Mouse (Mus musculus) forebrain, embryonic 11.5 days (tissue): ENCODE results near the gene Spink8. TPM values are rescaled to one million over a fixed set of nuclear protein-coding genes. Genes with fewer than 3 reads are reported as not detected.
"Not testable (repeated sequence)": the region's sequence is repeated elsewhere in the genome, so short reads cannot be mapped to it uniquely, and the experiment has no call there.

Experiments used
- ATAC-seq: fragments of 200-750 bp; cut with Nextera tagmentation; replicated peaks from 2 replicates; pipeline ENCODE4 v1.8.0; 2017; ENCODE audit warnings: moderate TSS enrichment; ENCODE audit not compliant: low FRiP score
- DNase-seq: peaks from one replicate; pipeline ENCODE4 v3.0.0-alpha.2; 2017; ENCODE audit warnings: low spot score
- H3K27ac ChIP-seq: fragments of 300-500 bp; sonication (generic); 2 replicates; pipeline ENCODE4 v1.5.1; 2014; ENCODE audit warnings: low read depth, low read length
- H3K27me3 ChIP-seq: fragments of 300-500 bp; sonication (generic); 2 replicates; pipeline ENCODE4 v1.6.1; 2014; ENCODE audit warnings: mild to moderate bottlenecking, low read length, mixed read lengths; ENCODE audit not compliant: control insufficient read depth, insufficient read depth
- H3K36me3 ChIP-seq: fragments of 300-500 bp; sonication (generic); 2 replicates; pipeline ENCODE4 v1.6.1; 2014; ENCODE audit warnings: mild to moderate bottlenecking, low read length, moderate library complexity, mixed read lengths; ENCODE audit not compliant: control insufficient read depth, insufficient read depth
- H3K4me1 ChIP-seq: fragments of 300-500 bp; sonication (generic); replicated peaks from 2 replicates; pipeline ENCODE4 v1.6.1; 2014; ENCODE audit warnings: low read length, mixed read lengths; ENCODE audit not compliant: control insufficient read depth, insufficient read depth
- H3K4me2 ChIP-seq: fragments of 300-500 bp; sonication (generic); 2 replicates; pipeline ENCODE4 v1.6.1; 2014; ENCODE audit warnings: low read depth, mild to moderate bottlenecking, low read length, moderate library complexity, mixed read lengths; ENCODE audit not compliant: severe bottlenecking
- H3K4me3 ChIP-seq: fragments of 300-500 bp; sonication (generic); 2 replicates; pipeline ENCODE4 v1.5.1; 2014; ENCODE audit warnings: low read depth, low read length
- H3K9ac ChIP-seq: fragments of 300-500 bp; sonication (generic); 2 replicates; pipeline ENCODE4 v1.6.1; 2014; ENCODE audit warnings: low read length
- H3K9me3 ChIP-seq: fragments of 300-500 bp; sonication (generic); 2 replicates; pipeline ENCODE4 v1.6.1; 2016; ENCODE audit warnings: low read length, mixed read lengths; ENCODE audit not compliant: control insufficient read depth
- WGBS: fragments of 180-500 bp; shearing (Covaris S2); extraction: QIAGEN DNeasy Blood & Tissue Kit; methylation state at CpG from one replicate; pipeline ENCODE4 v1.1.7; 2014; 5-methylcytosine and 5-hydroxymethylcytosine counted together
- polyA plus RNA-seq: library from polyadenylated mRNA; unstranded; fragments of >200 nt; fragmentation: Nextera tagmentation; extraction: Ambion mirVana; gene quantifications from 2 replicates; pipeline ENCODE4 v1.2.1, GENCODE M21; 2014

The Spink8 gene
- polyA plus RNA-seq: not detected in 2 replicates

DNA sequence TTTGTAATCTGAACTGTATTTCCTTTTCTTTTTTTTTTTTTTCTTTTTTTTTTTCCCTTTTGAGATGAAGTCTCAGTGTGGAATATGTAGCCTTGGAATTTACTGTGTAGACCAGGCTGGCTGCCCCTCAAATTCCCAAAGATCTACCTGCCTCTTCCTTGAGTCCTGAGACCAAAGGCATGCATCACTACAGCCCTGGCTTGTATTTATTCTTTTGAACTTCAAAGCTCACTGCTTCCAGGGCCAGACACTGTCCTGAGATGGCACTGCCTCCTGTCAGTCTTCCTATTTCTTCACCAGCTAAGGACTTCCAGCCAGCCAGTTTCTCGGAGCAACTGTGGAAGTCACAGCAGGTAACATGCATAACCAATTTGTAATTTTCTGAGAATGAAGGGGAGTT is at the start of gene Spink8:
TSS of gene Spink8 (plus strand) at position 301 of the 400 bp plus-strand sequence.
- no peaks in the 10 kb centered on the region for H3K4me1 ChIP-seq
- no peak within 1 kb of the TSS for H3K4me2 ChIP-seq
- no peaks in the 10 kb centered on the region for H3K9me3 ChIP-seq
- DNase-seq: no peak
- H3K9ac ChIP-seq: no peak within 1 kb of the TSS
- no peaks in the 10 kb centered on the region for H3K27me3 ChIP-seq
- 80% methylated on average over 1 of the region's 1 CpGs for WGBS
- H3K27ac ChIP-seq: no peak within 1 kb of the TSS
- no peaks in the 10 kb centered on the region for H3K36me3 ChIP-seq
- no peak for ATAC-seq
- H3K4me3 ChIP-seq: no peak within 1 kb of the TSS

DNA sequence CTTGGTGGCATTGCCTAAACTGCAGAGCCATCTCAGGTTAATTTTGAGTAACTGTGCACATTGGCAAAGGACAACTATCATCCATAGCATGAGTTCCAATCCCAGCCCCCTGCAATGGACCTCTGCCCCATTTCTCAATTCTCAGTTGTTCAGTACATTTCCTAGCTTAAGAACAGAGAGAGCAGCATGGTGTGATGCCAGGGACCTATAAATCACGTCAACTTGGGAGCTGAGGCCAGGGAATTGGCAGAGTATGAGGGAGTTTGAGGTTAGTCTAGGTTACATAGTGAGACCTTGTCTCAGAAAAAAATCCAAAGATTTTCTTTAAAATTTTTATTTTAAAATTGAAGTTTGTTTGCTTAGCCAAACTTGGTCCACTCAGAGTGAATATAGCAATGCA is 45.2 kb upstream of the Spink8 start:
- not testable (repeated sequence) for H3K4me3 ChIP-seq, H3K36me3 ChIP-seq, H3K9ac ChIP-seq, H3K4me1 ChIP-seq, H3K27ac ChIP-seq, DNase-seq, H3K4me2 ChIP-seq, ATAC-seq, H3K9me3 ChIP-seq, H3K27me3 ChIP-seq
- WGBS: 85% methylated on average over 1 of the region's 1 CpGs

DNA sequence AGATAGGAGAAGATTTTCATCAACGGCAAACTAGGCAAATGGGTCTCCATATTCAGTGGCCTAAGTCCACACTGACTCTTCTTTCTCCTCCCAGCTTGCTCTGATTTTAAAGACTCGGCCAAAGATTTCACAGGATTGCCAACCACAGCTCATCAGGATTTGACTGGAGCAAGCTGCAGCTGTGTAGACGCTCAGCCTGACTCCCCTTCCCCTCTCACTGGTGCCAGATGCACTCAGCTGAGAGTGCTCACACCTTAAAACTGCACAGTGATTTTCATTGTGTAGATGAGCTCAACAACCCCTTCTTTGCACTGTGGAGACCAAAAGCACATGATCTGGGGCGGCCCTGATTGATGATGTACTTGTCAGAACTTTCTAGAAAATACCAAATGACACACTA is 21.5 kb upstream of the Spink8 start, which contains the start of gene Fbxw27:
TSS of gene Fbxw27 (minus strand) at position 101 of the 400 bp plus-strand sequence.
- not testable (repeated sequence) for H3K4me2 ChIP-seq, H3K36me3 ChIP-seq, DNase-seq, H3K27me3 ChIP-seq, H3K9me3 ChIP-seq, H3K9ac ChIP-seq, H3K4me1 ChIP-seq, ATAC-seq, H3K27ac ChIP-seq, H3K4me3 ChIP-seq
- 74% methylated on average over 4 of the region's 4 CpGs for WGBS

DNA sequence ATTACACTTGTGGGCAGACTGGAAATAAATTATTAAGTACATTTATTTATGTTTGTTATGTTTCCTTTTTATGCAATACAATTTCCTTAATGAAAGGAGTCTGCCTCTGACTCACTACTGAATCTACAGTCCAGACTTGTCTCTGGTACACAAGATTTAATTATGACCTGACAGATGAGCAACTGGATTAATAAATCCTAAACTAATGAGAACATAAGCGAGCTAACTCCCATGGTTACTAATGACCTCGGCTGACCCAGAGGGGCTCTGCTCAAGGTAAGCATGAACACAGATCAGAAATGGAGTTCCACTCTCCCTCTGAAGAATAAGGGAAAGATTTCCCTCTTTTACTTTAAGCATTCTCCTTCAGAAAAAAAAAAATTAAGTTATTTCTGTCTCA is 16.9 kb upstream of the Spink8 start:
- DNase-seq: no peak
- no peaks in the 10 kb centered on the region for H3K9me3 ChIP-seq
- H3K4me3 ChIP-seq: no peak overlapping the region
- no peak for ATAC-seq
- H3K36me3 ChIP-seq: no peaks in the 10 kb centered on the region
- no peak overlapping the region for H3K4me2 ChIP-seq
- no peak overlapping the region for H3K27ac ChIP-seq
- no peaks in the 10 kb centered on the region for H3K27me3 ChIP-seq
- H3K9ac ChIP-seq: no peak overlapping the region
- H3K4me1 ChIP-seq: no peaks in the 10 kb centered on the region
- 77% methylated on average over 2 of the region's 2 CpGs for WGBS

DNA sequence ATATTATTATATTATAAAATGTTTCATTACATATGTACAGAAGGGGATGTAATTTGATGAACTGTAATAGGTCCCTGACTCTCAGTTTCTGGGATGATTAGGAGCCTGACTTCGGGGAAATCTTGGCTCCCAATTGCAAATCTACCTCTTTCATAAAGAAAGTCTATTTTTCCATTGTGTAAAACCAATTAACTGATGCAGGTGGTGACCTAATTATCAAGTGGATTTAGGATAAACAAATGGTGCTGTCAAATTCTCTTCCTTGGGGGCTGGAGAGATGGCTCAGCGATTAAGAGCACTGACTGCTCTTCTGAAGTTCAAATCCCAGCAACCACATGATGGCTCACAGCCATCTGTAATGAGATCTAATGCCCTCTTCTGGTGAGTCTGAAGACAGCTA is 16.3 kb upstream of the Spink8 start:
- H3K9me3 ChIP-seq: no peaks in the 10 kb centered on the region
- 68% methylated on average over 2 of the region's 2 CpGs for WGBS
- H3K4me1 ChIP-seq: no peaks in the 10 kb centered on the region
- H3K27ac ChIP-seq: no peak overlapping the region
- no peaks in the 10 kb centered on the region for H3K27me3 ChIP-seq
- ATAC-seq (no peak), DNase-seq (no peak)
- no peak overlapping the region for H3K9ac ChIP-seq
- H3K4me3 ChIP-seq: no peak overlapping the region
- no peak overlapping the region for H3K4me2 ChIP-seq
- H3K36me3 ChIP-seq: no peaks in the 10 kb centered on the region

DNA sequence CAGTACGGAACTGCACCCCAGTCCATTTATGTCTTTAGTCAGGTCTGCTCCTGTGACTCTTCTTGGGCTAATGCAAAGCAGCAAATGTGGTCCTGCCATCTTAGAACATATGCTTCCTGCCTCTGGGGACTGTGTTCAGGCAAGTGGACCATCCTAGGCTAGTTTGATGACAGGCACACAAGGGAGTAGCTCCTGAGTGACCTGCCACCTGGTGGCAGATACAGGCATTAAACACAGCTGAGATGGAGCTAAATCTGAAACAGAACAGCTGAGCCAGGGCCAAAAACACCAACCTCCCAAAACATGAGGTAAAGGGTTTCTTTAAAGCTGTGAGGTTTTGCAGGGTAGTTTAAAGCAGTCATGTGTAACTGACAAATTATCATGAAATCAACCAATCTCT is 14.0 kb upstream of the Spink8 start:
- Histone ChIP-seq H3K4me3 (no peak overlapping the region), H3K9ac (no peak overlapping the region), H3K27ac (no peak overlapping the region), H3K4me1 (no peaks in the 10 kb centered on the region), H3K9me3 (no peaks in the 10 kb centered on the region), H3K4me2 (no peak overlapping the region), H3K36me3 (no peaks in the 10 kb centered on the region), H3K27me3 (no peaks in the 10 kb centered on the region)
- ATAC-seq: no peak
- DNase-seq: no peak
- WGBS: 86% methylated on average over 1 of the region's 1 CpGs

DNA sequence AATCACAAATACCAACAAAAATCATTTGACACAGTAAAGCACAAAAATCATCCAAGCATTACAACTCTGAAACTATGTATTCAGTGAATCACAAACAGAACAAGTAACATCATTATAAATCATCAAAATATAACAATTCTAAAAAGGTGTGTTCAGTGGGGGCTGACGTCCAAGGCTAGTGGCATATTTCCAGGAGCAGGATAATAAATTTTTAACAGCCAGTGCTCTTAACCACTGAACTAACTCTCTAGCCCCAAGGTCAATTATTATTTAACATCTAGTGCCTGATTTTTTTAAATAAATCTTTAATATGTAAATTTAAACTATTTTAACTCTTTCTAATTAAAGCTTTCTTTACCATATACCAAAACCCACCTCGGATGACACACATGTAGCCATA is 6.5 kb upstream of the Spink8 start:
- not testable (repeated sequence) for H3K27ac ChIP-seq, H3K27me3 ChIP-seq, H3K4me2 ChIP-seq, H3K4me3 ChIP-seq, DNase-seq, H3K36me3 ChIP-seq, ATAC-seq, H3K9me3 ChIP-seq, H3K9ac ChIP-seq, H3K4me1 ChIP-seq
- WGBS: 92% methylated on average over 2 of the region's 2 CpGs

DNA sequence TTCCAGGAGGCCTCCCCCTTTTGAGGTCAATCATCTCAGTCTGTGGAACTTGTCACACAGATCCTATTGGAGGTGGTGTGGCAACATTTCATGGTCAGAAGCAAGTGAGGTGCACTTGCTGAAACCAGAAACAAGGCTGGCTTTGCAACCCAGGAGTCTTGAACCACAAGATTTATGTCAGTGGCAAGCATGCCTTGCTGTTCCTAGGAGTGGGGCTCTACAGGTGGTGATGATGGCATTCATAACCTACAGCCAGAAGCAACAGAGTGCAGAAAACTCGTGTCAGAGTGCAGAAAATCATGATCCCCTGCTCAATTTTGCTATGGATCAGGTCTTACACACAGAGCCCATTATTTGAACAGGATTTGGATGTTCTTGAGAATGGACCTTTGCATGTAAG is 5.8 kb upstream of the Spink8 start:
- ATAC-seq: no peak
- no peaks in the 10 kb centered on the region for H3K9me3 ChIP-seq
- no peak for DNase-seq
- no peak overlapping the region for H3K4me2 ChIP-seq
- no peaks in the 10 kb centered on the region for H3K4me1 ChIP-seq
- H3K9ac ChIP-seq: no peak overlapping the region
- no peak overlapping the region for H3K27ac ChIP-seq
- no peak overlapping the region for H3K4me3 ChIP-seq
- 53% methylated on average over 1 of the region's 1 CpGs for WGBS
- H3K36me3 ChIP-seq: no peaks in the 10 kb centered on the region
- no peaks in the 10 kb centered on the region for H3K27me3 ChIP-seq

DNA sequence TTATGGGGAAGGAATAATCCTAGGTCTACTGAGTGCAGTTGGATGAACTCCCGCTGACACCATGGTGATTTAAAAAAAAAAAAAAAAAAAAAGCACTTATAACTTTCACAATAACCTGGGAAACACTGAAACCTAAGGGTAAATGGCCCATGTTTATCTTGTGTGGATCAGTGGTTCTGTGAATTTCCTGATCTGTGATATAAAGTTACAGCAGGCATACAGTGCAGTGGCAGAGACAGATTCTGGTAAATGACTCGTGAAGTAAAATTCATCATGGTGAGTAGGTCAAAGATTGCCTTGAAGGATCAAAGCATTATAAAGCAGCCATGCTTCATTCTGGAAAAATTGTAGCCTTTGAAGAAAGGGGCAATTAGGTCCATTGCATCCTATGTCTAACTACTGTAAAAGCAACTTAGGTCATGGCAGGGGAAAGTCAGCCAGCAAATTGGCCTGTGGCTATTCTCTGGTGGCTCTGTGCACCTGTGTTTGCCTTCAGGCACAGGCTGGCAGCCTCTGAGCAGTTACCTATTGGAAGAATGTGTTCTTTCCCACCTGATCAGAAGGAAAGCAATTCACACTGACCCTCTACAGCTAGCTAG is 5.3 kb upstream of the Spink8 start:
- no peaks in the 10 kb centered on the region for H3K9me3 ChIP-seq
- 78% methylated on average over 2 of the region's 2 CpGs for WGBS
- no peak overlapping the region for H3K4me2 ChIP-seq
- H3K4me1 ChIP-seq: no peaks in the 10 kb centered on the region
- ATAC-seq: no peak
- H3K9ac ChIP-seq: no peak overlapping the region
- H3K4me3 ChIP-seq: no peak overlapping the region
- no peak for DNase-seq
- no peaks in the 10 kb centered on the region for H3K36me3 ChIP-seq
- H3K27me3 ChIP-seq: no peaks in the 10 kb centered on the region
- H3K27ac ChIP-seq: no peak overlapping the region
